Mouse (Mus musculus) kidney, postnatal 4 days (tissue): ENCODE results near the gene Sik3.
A peak's percentile ranks its signal among the peaks of the same experiment; 100 is the strongest.

Experiments
- DNase-seq, 2 experiments: peaks; one replicate each; pipeline ENCODE4 v3.0.0; 2021; ENCODE audit warnings: mixed read lengths in 2 of 2

Gene Sik3

DNA sequence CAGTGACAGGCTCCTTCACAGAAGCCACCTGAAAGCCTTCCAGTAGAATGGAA is 222.8 kb downstream of the Sik3 start, which contains the start of gene Apoc3:
TSS of gene Apoc3 (minus strand) at position 41 of the 53 bp plus-strand sequence.
- DNase-seq = no peak

- no peak for DNase-seq
These were observed 223.0 kb downstream of the Sik3 start for GRCm38 (mm10) chr9:46235649-46236048.

DNA sequence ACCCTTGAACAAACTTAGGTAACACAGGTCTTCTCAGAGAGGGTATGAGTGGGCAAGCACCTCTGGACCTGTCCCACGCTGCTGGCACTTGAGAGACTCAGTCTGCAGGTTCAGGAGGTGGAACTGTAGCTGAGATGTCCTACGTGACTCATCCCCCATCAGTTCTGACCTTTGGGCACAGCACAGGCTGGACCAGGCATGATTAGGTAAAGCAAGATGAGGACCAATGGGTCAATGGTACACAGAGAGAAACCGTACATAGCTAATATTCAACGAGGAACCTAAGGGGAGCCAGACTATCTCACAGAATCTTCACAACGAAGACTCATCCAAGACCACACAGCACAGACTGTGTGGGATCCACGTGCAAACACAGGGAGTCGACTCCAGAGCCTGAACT is 226.2 kb downstream of the Sik3 start:
- DNase-seq = no peak

GRCm38 (mm10) chr9:46240526-46241153 is 228.0 kb downstream of the Sik3 start, which contains the start of gene Apoa4:
TSS of gene Apoa4 (plus strand) at chr9:46240696.
- DNase-seq = no peak

DNA sequence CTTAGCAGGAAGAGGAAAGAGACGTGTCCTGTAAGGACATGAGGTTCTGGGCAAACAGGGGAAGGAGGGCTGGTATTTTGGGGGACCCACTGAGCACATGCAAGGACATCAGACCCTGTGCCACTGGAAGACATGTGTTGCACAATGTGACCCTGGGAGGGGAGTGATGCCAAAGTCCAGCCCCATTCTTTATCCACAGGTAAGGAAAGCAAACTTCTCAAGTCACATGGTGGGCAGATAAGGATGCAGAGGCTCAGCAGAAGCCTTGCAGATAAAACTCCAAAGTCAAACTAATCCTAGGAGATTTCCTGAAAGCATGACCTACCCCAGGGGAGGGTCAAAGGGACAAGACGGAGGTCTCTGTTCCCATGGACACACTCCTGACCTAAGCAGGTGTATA is 229.2 kb downstream of the Sik3 start:
- DNase-seq = no peak

DNA sequence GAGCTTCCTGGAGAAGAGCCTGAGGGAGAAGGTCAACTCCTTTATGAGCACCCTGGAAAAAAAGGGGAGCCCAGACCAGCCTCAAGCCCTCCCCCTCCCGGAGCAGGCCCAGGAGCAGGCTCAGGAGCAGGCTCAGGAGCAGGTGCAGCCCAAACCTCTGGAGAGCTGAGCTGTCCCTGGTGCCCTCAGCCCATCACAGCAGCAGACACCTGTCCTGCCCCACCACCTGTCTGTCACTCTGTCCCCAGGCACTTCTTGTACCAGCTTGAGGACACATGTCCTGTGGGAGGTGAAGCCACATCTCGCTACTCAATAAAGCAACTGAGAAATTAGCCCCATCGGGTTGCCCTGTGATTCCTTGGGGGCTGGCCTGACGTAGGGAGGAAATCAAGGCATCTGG is 230.5 kb downstream of the Sik3 start:
- no peak for DNase-seq

GRCm38 (mm10) chr9:46243584-46243983 is 231.0 kb downstream of the Sik3 start:
- no peak for DNase-seq

DNA sequence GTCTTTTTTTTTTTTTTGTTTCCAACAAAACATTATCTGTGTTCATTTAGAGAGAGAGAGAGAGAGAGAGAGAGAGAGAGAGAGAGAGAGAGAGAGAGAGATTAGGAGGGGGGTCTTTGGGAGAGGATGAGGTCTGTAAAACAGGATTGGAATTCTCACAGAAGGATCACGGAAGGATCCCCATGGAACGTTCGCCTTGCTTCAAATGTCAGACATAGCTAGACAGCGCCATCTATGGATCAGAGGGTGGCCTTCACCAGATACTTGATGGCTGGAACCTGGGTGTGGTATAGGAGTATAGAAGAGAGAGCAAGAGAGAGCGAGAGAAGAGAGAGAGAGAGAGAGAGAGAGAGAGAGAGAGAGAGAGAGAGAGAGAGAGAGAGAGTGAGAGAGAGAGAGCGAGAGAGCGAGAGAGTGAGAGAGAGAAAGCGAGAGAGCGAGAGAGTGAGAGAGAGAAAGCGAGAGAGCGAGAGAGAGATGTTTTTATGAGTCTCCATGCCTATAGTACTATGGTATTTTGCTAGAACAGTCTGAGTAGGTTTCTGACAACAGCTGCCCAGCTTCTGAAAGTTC is 234.2 kb downstream of the Sik3 start:
- DNase-seq = peak; percentile 73 to 77

GRCm38 (mm10) chr9:46256177-46256576 is 243.6 kb downstream of the Sik3 start:
- DNase-seq = no peak

- no peak for DNase-seq
These were observed 244.2 kb downstream of the Sik3 start for GRCm38 (mm10) chr9:46256658-46257385.

DNA sequence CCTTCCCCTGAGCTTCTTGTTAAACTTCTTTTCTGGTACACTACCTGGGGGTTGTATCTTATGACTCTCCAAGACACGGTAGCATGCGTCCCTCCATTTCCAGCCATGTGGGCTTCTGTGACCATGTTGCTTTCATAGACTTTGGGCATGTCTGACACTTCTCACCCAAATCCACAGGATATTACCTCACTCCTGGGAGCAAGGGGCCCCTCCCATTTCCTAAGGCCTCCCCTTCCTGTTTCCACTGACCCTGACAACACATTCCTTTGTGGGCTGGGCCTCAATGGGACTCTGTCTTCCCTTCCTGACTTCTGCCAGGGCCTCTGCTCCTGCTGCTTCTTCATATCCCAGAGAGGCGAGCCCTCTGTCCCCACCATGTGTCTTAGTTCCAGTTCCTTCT is 244.9 kb downstream of the Sik3 start:
- DNase-seq = peak in 1 of 2 experiments; percentile 21

DNA sequence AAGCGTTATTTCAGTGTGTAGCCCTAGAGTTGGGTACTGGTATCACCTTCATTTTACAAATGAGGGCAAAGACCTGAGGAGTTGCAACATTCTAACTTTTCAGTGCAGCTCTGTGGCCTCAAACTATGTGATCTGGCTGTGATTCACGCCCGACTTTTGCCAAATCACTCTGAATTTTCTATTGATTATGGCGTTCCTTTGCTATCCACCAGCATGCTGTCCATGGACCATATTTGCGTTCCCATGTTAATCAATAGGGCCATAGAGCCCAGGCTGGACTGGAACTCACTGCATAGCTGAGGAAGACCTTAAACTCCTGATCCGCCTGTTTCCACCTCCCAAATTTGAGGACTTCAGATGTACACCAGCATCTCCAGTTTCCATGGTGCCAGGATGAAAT is 246.5 kb downstream of the Sik3 start:
- no peak for DNase-seq

DNA sequence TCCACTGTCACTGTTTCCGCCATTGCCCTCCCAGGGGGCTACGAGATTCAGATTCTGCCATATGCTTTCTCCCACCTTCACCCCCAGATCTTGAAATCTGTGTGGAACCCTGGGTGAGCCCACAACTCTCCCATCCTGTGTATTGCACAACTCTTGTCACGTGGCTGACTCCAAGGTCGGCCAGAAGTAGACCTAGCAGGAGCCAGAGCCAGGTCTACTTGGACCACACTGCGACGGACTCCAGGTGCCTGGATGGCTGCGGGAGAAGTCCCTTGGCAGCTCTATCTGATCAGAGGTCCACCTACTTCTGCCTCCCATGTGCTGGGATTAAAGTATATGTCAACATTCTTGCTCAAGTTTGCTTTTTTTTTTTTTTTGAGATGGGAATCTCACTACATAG is 248.5 kb downstream of the Sik3 start:
- no peak for DNase-seq

DNA sequence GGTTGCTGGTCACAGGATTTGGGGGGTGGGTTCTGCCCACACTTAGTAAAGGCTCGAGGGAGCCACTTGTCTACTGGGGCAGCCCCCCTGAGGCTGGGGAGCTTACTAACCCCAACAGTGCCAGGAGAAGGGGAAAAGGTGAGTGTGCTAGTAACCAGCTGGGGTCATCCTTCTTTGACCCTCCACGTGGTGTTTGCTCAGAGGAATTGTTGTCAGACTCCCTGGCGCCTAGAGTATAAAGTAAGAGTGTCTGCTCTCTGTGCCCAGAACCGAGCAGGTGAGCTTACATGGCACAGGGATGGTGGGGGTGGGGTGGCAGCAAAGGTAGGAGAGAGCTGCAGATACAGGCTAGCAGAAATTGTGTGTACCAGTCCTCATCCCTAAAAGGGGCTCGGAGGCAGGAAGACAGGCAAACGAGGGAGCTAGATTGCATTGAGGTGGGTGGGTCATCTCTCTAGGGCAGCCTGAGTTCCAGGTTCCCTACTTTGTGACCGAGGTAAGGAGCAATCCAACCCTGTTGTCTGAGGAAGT is 255.8 kb downstream of the Sik3 start, which contains the start of gene Apoa5:
TSS of gene Apoa5 (plus strand) at position 291 of the 531 bp plus-strand sequence.
- no peak for DNase-seq

DNA sequence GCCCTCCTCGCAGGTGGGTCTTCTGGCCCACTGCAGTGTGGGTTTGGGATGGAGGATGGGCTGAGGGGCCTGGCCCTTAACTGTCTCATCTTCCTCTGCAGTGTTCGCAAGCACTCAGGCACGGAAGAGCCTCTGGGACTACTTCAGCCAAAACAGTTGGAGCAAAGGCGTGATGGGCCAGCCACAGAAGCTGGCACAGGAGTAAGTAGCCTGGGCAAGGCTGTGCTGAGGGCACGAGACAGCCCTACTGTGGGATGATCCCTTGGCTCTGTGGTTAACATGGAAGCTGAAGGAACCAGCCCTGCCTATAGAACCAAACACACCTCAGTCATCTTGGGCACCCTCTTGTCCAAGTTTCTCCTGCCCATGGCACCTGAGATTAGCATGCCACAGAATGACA is 256.5 kb downstream of the Sik3 start:
- no peak for DNase-seq

DNA sequence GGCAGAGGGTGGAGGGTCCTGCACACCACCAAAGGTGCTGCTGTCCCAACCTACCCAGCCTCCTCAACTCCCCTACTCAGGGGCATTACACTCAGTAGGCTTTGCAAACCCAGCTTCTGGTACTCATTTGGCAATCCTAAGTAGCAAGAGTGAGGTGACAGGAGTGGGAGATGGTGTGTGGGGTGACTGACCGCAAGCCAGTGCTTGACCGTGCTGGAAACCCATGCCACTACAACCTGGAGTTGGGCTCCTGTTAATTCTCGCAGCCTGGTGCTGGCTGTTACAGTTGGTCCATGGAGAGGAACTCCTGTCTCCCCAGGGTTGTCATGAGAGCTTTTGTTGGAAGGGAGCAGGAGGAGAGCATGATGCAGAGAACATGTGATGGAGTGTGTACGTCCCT is 258.2 kb downstream of the Sik3 start:
- no peak for DNase-seq

DNA sequence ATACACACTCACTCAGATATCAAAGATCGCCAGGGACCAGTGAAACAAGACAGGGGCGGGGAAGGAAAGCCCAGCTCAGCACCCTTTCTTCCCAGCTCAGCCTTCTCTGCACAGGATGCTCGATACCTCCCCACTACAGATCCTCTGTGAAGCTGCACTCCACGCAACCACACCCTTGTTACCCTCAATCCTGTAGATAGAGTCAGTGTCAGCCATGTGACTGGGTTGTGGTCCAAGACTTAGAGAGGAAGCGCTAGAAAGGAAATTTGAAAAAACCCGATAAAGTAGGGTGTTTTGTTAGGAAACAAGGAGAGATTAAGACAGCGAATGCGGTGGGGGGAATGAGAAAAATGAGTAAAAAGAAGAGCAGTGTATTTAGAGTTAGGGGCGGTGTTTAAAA is 259.4 kb downstream of the Sik3 start:
- no peak for DNase-seq

DNA sequence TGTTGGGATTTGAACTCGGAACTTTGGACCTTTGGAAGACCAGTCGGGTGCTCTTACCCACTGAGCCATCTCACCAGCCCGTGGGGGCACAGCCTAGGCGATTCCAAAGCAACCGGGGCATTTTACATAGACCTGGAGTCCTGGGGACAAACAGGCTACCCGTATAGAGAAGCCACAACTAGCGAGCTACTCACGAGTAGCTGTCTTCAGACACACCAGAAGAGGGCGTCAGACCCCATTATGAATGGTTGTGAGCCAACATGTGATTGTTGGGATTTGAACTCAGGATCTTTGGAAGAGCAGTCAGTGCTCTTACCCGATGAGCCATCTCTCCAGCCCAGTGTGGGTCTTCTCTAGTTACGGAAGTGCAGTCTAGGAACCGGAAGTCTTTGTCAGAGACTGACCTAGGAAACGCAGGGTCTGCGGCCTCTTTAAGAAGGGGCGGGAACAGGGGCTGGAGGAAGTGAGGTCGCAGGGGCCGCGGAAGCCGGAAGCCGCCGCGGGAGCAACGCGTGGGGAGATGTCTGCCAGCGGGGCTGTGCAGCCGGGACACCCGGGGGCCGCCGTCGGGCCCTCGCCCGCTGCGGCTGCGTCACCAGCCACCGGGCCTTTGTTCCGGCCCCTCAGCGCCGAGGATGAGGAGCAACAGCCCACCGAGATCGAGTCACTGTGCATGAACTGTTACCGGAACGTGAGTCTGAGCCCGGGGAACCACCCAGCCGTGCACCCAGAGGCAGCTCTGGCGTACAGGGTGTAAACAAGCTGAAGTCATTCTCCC is 260.2 kb downstream of the Sik3 start, which contains the start of gene Zpr1:
TSS of gene Zpr1 (plus strand) at position 388 of the 778 bp plus-strand sequence.
- DNase-seq = peak; percentile 90 to 93
